Mouse (Mus musculus) thymus, postnatal 14 days (tissue): Measurements from ENCODE around the gene Lrfn2.

Source experiments
- DNase-seq: peaks from one replicate; pipeline ENCODE4 v3.0.0; 2021

Lrfn2 gene

GRCm38 (mm10) chr17:48968304-48968703 is 36.1 kb downstream of the Lrfn2 start:
- DNase-seq: no peak

GRCm38 (mm10) chr17:48971296-48971695 is 39.1 kb downstream of the Lrfn2 start:
- no peak for DNase-seq

- no peak for DNase-seq
Observed at GRCm38 (mm10) chr17:48972866-48973265, 40.7 kb downstream of the Lrfn2 start.

- no peak for DNase-seq
Observed at GRCm38 (mm10) chr17:48973394-48973793, 41.2 kb downstream of the Lrfn2 start.

- no peak for DNase-seq
Observed at GRCm38 (mm10) chr17:48975055-48975454, 42.9 kb downstream of the Lrfn2 start.

- DNase-seq: no peak
Observed at GRCm38 (mm10) chr17:48976611-48977022, 44.4 kb downstream of the Lrfn2 start.

- no peak for DNase-seq
Observed at GRCm38 (mm10) chr17:48995256-48995993, 63.2 kb downstream of the Lrfn2 start.

GRCm38 (mm10) chr17:48999463-49000227 is 67.5 kb downstream of the Lrfn2 start:
- no peak for DNase-seq

- DNase-seq: no peak
Observed at GRCm38 (mm10) chr17:49009384-49010073, 77.3 kb downstream of the Lrfn2 start.

- DNase-seq: no peak
Observed at GRCm38 (mm10) chr17:49013876-49014600, 81.9 kb downstream of the Lrfn2 start.

- DNase-seq: no peak
Observed at GRCm38 (mm10) chr17:49015368-49015767, 83.2 kb downstream of the Lrfn2 start.

GRCm38 (mm10) chr17:49016229-49016628 is 84.0 kb downstream of the Lrfn2 start:
- DNase-seq: no peak

- no peak for DNase-seq
Observed at GRCm38 (mm10) chr17:49017438-49018415, 85.5 kb downstream of the Lrfn2 start.

GRCm38 (mm10) chr17:49018774-49019488 is 86.8 kb downstream of the Lrfn2 start:
- DNase-seq: no peak

- DNase-seq: peak; percentile 76
Observed at GRCm38 (mm10) chr17:49029556-49030268, 97.5 kb downstream of the Lrfn2 start.

- DNase-seq: no peak
Observed at GRCm38 (mm10) chr17:49030269-49030615, 98.1 kb downstream of the Lrfn2 start.

- DNase-seq: no peak
Observed at GRCm38 (mm10) chr17:49030841-49031240, 98.7 kb downstream of the Lrfn2 start.

GRCm38 (mm10) chr17:49031790-49032189 is 99.6 kb downstream of the Lrfn2 start:
- DNase-seq: no peak

- no peak for DNase-seq
Observed at GRCm38 (mm10) chr17:49033276-49033675, 101.1 kb downstream of the Lrfn2 start.

- no peak for DNase-seq
Observed at GRCm38 (mm10) chr17:49033686-49034250, 101.6 kb downstream of the Lrfn2 start.
